Mouse (Mus musculus) cerebellum, adult 2 months (tissue): Measurements from ENCODE around the gene Tmem136.

Experiments
- CTCF ChIP-seq: fragments of 200-500 bp; IDR thresholded peaks from 2 replicates; pipeline ENCODE4 v1.5.1; 2011; ENCODE audit warnings: low read depth, mild to moderate bottlenecking, control low read depth, low read length, moderate library complexity, borderline replicate concordance; ENCODE audit not compliant: insufficient read depth
- POLR2A ChIP-seq: fragments of 200-500 bp; IDR thresholded peaks from 2 replicates; pipeline ENCODE4 v1.6.1; 2011; ENCODE audit warnings: low read length, control low read depth, borderline replicate concordance; ENCODE audit not compliant: insufficient read depth

DNA sequence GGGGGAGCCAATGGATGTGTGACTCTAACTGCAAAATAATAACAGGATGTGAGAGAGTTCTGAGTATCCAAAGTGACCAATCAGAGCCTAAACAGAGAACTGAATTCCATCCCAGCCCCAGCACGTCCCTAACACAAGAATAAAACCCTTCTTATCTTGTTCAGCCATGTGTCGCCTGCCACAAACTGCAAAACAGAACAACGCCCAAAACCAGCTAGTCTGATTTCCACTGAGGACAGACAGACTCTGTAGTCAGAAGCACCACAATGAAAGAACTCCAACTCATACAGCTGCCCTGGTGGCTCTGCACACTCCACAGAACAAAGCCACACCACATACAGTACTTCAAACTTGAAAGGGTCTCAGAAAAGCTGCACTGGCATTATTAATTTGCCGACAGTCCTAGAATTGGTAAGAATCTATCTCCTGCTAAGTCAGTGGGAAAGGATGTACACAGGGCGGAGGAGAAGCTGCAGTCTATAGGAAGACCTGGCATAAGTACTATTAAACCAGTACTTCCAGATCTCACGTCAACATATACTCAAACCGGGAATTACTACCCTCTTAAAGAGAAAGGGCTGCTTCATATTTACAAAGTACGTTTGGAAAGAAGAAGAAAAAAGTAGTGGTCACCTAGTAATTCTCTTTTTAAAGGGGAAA is 14.3 kb downstream of the Tmem136 start:
- no peak for TF ChIP-seq CTCF
- TF ChIP-seq POLR2A: no peak
